Mouse (Mus musculus) kidney, postnatal 0 days (tissue): ENCODE measurements around the gene Syne3. TPM values are rescaled to one million over a fixed set of nuclear protein-coding genes. Genes with fewer than 3 reads are reported as not detected.

Experiments used
- ATAC-seq: fragments of 200-750 bp; cut with Nextera tagmentation; replicated peaks from 2 replicates; pipeline ENCODE4 v1.8.0; 2017; ENCODE audit warnings: low read depth, moderate number of reproducible peaks, moderate TSS enrichment, moderate library complexity; ENCODE audit not compliant: low FRiP score
- DNase-seq: peaks from one replicate; pipeline ENCODE4 v3.0.0-alpha.2; 2016; ENCODE audit warnings: low spot score
- H3K27ac ChIP-seq: fragments of 300-500 bp; sonication (generic); 2 replicates; pipeline ENCODE4 v1.5.1; 2014; ENCODE audit warnings: mild to moderate bottlenecking
- H3K27me3 ChIP-seq: fragments of 300-500 bp; sonication (generic); 2 replicates; pipeline ENCODE4 v1.6.1; 2014; ENCODE audit warnings: low read length, mixed read lengths; ENCODE audit not compliant: insufficient read depth
- H3K36me3 ChIP-seq: fragments of 300-500 bp; sonication (generic); 2 replicates; pipeline ENCODE4 v1.6.1; 2014; ENCODE audit warnings: low read length, mixed read lengths; ENCODE audit not compliant: insufficient read depth
- H3K4me1 ChIP-seq: fragments of 300-500 bp; sonication (generic); replicated peaks from 2 replicates; pipeline ENCODE4 v1.6.1; 2014; ENCODE audit warnings: antibody characterized with exemption, low read length, mixed read lengths; ENCODE audit not compliant: insufficient read depth
- H3K4me2 ChIP-seq: fragments of 300-500 bp; sonication (generic); 2 replicates; pipeline ENCODE4 v1.6.1; 2014; ENCODE audit warnings: mild to moderate bottlenecking, low read length, moderate library complexity, mixed read lengths
- H3K4me3 ChIP-seq: fragments of 300-500 bp; sonication (generic); replicated peaks from 2 replicates; pipeline ENCODE4 v1.5.1; 2014; ENCODE audit warnings: low read depth, low read length
- H3K9ac ChIP-seq: fragments of 300-500 bp; sonication (generic); 2 replicates; pipeline ENCODE4 v1.6.1; 2014; ENCODE audit warnings: low read depth, low read length
- H3K9me3 ChIP-seq: fragments of 300-500 bp; sonication (generic); replicated peaks from 2 replicates; pipeline ENCODE4 v1.6.1; 2016; ENCODE audit warnings: low read length, inconsistent platforms, mixed read lengths
- CTCF ChIP-seq: IDR thresholded peaks from 2 replicates; pipeline ENCODE4 v1.5.1; 2016; ENCODE audit warnings: antibody characterized with exemption, low read depth, mild to moderate bottlenecking, moderate library complexity
- WGBS: fragments of 180-500 bp; shearing (Covaris S2); extraction: QIAGEN DNeasy Blood & Tissue Kit; methylation state at CpG from one replicate; pipeline ENCODE4 v1.1.7; 2014; 5-methylcytosine and 5-hydroxymethylcytosine counted together
- polyA plus RNA-seq: library from polyadenylated mRNA; unstranded; fragments of >200 nt; fragmentation: Nextera tagmentation; extraction: Ambion mirVana; gene quantifications from 2 replicates; pipeline ENCODE4 v1.2.1, GENCODE M21; 2015

Gene Syne3
- polyA plus RNA-seq, 1 experiment from 2014 or later, result 1.0 TPM

GRCm38 (mm10) chr12:104997641-104998293, 11.8 kb downstream of the Syne3 start:
- Histone ChIP-seq H3K4me3 (no peak overlapping the region), H3K9me3 (no peaks in the 10 kb centered on the region), H3K9ac (no peak overlapping the region), H3K4me1 (peaks cover 15% of the 10 kb centered on the region), H3K4me2 (no peak overlapping the region), H3K27me3 (no peaks in the 10 kb centered on the region), H3K36me3 (no peaks in the 10 kb centered on the region), H3K27ac (no peak overlapping the region)
- 81% methylated on average over 10 of the region's 10 CpGs for WGBS
- DNase-seq (no peak), ATAC-seq (no peak)
- TF ChIP-seq CTCF, result no peak

DNA sequence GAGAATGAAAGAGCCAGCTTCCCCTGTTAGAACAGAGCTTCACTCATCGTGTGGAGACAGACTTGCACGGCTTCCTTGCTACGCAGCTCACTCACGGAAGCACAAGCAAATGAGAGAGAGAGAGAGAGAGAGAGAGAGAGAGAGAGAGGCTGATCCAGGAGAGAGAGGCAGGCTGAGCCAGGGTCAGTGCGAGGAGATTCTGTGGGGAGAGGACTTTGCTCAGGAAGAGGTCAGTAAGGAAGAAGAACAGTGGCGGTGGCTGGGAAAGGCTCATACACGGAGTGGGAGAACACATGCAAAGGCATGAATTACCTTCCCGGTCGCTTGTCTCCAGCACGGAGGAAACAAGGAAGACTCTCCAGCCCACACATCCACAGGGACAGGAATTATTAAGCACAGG, 12.4 kb downstream of the Syne3 start:
- Histone ChIP-seq H3K4me2 (no peak overlapping the region), H3K9ac (no peak overlapping the region), H3K36me3 (no peaks in the 10 kb centered on the region), H3K4me3 (no peak overlapping the region), H3K27ac (no peak overlapping the region), H3K9me3 (no peaks in the 10 kb centered on the region), H3K4me1 (peaks cover 15% of the 10 kb centered on the region), H3K27me3 (no peaks in the 10 kb centered on the region)
- no peak for ATAC-seq
- 61% methylated on average over 10 of the region's 10 CpGs for WGBS
- no peak for TF ChIP-seq CTCF
- no peak for DNase-seq

DNA sequence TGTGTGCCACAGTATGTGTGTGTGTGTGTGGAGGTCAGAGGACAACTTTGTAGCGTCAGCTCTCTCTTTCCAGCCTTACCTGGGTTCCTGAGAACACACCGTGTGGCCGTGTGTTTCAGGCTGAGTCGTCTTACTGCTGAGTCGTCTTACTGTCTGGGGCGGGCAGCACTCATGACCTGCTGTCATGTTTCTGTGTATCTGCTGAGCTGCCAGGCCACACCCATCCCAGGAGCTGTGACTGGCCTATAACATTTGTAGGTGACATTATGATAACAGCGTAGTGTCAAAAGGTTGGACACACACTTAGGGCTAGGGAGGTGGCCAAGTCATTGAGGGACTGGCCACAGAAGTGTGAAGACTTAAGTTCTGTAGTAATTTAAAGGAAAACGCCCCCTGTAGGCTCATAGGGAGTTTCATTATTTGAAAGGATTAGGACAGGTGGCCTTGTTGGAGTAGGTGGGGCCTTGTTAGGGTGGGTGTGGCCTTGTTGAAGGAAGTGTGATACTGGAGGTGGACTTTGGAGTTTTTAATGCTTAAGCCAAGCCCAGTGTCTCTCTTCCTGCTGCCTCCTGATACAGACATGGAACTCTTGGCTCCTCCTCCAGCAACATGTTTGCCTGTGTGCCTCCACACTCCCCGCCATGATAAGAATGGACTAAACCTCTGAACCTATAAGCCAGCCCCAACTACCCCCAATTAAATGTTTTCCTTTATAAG, 13.4 kb downstream of the Syne3 start:
- Histone ChIP-seq H3K4me3 (no peak overlapping the region), H3K4me1 (peaks cover 11% of the 10 kb centered on the region), H3K9me3 (no peaks in the 10 kb centered on the region), H3K9ac (no peak overlapping the region), H3K4me2 (no peak overlapping the region), H3K27me3 (no peaks in the 10 kb centered on the region), H3K27ac (no peak overlapping the region), H3K36me3 (no peaks in the 10 kb centered on the region)
- 84% methylated on average over 9 of the region's 9 CpGs for WGBS
- no peak for TF ChIP-seq CTCF
- ATAC-seq (no peak), DNase-seq (no peak)

DNA sequence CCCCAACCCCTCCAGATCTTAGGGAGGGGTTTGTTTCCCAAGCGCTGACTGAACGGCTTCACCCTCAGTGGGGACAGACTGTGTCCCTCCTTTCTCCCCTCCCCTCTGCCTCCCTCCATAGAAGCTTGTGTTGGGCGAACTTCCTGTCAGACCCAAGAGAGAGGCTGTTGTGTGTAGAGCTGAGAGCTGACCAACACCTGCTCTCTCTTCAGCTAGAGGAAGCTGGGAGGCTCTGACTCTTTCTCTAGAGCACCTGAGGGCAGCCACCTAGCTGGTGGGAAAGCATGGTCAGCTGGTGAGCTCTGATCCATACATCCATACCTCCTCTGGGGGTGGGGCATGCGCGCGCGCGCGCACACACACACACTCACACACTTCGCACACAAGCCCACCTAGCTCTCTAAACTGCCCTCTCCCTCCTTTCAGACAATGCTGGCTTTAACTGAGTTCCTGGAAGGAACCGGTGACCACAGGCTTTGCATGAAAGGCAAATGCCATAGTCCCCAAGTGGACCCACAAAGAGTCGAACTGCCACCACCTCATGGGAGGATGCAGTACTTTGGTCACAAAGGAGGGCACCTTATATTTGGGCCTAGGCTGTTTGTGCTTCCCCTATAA, 14.2 kb downstream of the Syne3 start:
- ATAC-seq (no peak), DNase-seq (no peak)
- WGBS, result 77% methylated on average over 12 of the region's 12 CpGs
- no peak overlapping the region for H3K27ac ChIP-seq
- H3K4me2 ChIP-seq, result no peak overlapping the region
- H3K4me3 ChIP-seq, result no peak overlapping the region
- no peaks in the 10 kb centered on the region for H3K36me3 ChIP-seq
- H3K27me3 ChIP-seq, result no peaks in the 10 kb centered on the region
- H3K9ac ChIP-seq, result no peak overlapping the region
- H3K9me3 ChIP-seq, result no peaks in the 10 kb centered on the region
- peaks cover 3% of the 10 kb centered on the region; the same call in 1 of the 2 replicates for H3K4me1 ChIP-seq
- no peak for TF ChIP-seq CTCF

- Histone ChIP-seq H3K27me3 (no peaks in the 10 kb centered on the region), H3K9me3 (no peaks in the 10 kb centered on the region), H3K4me2 (no peak overlapping the region), H3K36me3 (no peaks in the 10 kb centered on the region), H3K4me3 (no peak overlapping the region), H3K27ac (no peak overlapping the region), H3K9ac (no peak overlapping the region), H3K4me1 (no peaks in the 10 kb centered on the region)
- ATAC-seq (no peak), DNase-seq (no peak)
- WGBS, result 52% methylated on average over 8 of the region's 8 CpGs
- no peak for TF ChIP-seq CTCF
These were observed 16.8 kb downstream of the Syne3 start for GRCm38 (mm10) chr12:104992838-104993237.

- H3K9me3 ChIP-seq, result no peaks in the 10 kb centered on the region
- no peak for DNase-seq
- WGBS, result 77% methylated on average over 10 of the region's 10 CpGs
These were observed 17.4 kb downstream of the Syne3 start for GRCm38 (mm10) chr12:104992123-104992741.

More at GRCm38 (mm10) chr12:104992123-104992741, 17.4 kb downstream of the Syne3 start:
- Histone ChIP-seq H3K4me1 (no peaks in the 10 kb centered on the region), H3K9ac (no peak overlapping the region), H3K4me3 (no peak overlapping the region), H3K4me2 (no peak overlapping the region), H3K27ac (no peak overlapping the region), H3K27me3 (no peaks in the 10 kb centered on the region), H3K36me3 (no peaks in the 10 kb centered on the region)
- TF ChIP-seq CTCF, result no peak
- no peak for ATAC-seq
